ENCODE assay signal across 8 mouse cellular contexts in genomic region chrX:102060891-102061290, GRCm38 (mm10). TPM values are rescaled to one million over a fixed set of nuclear protein-coding genes. Genes with fewer than 3 reads are reported as not detected.
DNase-seq lines count a peak whose midpoint lies in the region; ATAC-seq and TF ChIP-seq lines count a peak whose summit lies in the region.

No protein-coding gene starts in this region.

- 38% methylated on average over 2 of the region's 2 CpGs for WGBS in hindbrain, embryonic 10.5 days

- no peak overlapping the region for H3ac ChIP-seq in myocyte (ENCODE audit: control insufficient read depth, insufficient read length)

- peak overlapping the region; percentile 59 for H3K4me2 ChIP-seq in myocyte (ENCODE audit: low read depth)

- no peaks in the 10 kb centered on the region for H3K27me3 ChIP-seq in myocyte (ENCODE audit: control insufficient read depth, insufficient read depth, insufficient read length)
- H3K27me3 ChIP-seq in hindbrain, embryonic 10.5 days (ENCODE audit: insufficient read depth, poor library complexity, severe bottlenecking) = peaks cover 41% of the 10 kb centered on the region

- no peaks in the 10 kb centered on the region for H3K9me3 ChIP-seq in hindbrain, embryonic 10.5 days

- no peaks in the 10 kb centered on the region for H3K36me3 ChIP-seq in myocyte (ENCODE audit: control insufficient read depth, insufficient read depth)
- no peaks in the 10 kb centered on the region for H3K36me3 ChIP-seq in hindbrain, embryonic 10.5 days

- H3K4me1 ChIP-seq in hindbrain, embryonic 10.5 days (replicated peaks) = peaks cover 19% of the 10 kb centered on the region

- no peak overlapping the region for H3K27ac ChIP-seq in hindbrain, embryonic 10.5 days

- TF ChIP-seq POLR2A in myocyte (IDR thresholded peaks at IDR 0.05; ENCODE audit: insufficient read length, low read depth) = no peak

- peak; percentile 24 to 49 for DNase-seq in adrenal gland, adult (ENCODE audit: inconsistent age in 2 of 2, low spot score in 1 of 2)
- no peak for DNase-seq in adrenal gland, postnatal 25 days
- peak; percentile 42 for DNase-seq in urinary bladder, postnatal 14 days (ENCODE audit: low spot score)
- DNase-seq in urinary bladder, postnatal 10 days (ENCODE audit: low spot score) = no peak
- no peak for DNase-seq in hindbrain, embryonic 10.5 days (ENCODE audit: low spot score)
- DNase-seq in right cerebral cortex, postnatal 25 days = no peak

- H3K4me3 ChIP-seq in myocyte = no peak overlapping the region
- H3K4me3 ChIP-seq in hindbrain, embryonic 10.5 days = no peak overlapping the region

- peak; percentile 93 to 95 for ATAC-seq in hematopoietic stem cell, adult 5-6 weeks (replicated peaks in 1 of 2; ENCODE audit: insufficient read depth in 1 of 2, low FRiP score in 2 of 2, low TSS enrichment in 1 of 2, low read depth in 1 of 2, poor library complexity in 2 of 2, severe bottlenecking in 2 of 2)

- H3K79me2 ChIP-seq in myocyte (ENCODE audit: control insufficient read depth, insufficient read depth) = no peaks in the 10 kb centered on the region

TF ChIP-seq in myocyte, 11 proteins besides CTCF, POLR2A, EP300 and RAD21:
- TF ChIP-seq USF1 (IDR thresholded peaks at IDR 0.05; ENCODE audit: low read depth) (no peak), MYOD1 (IDR thresholded peaks at IDR 0.05; ENCODE audit: control insufficient read depth in 1 of 3, insufficient read length in 2 of 3, low read depth in 2 of 3) (peak in 1 of 3 experiments; percentile 5), POLR2AphosphoS2 (IDR thresholded peaks at IDR 0.05; ENCODE audit: insufficient read length, low read depth) (no peak), REST (IDR thresholded peaks at IDR 0.05; ENCODE audit: insufficient read depth, insufficient read length) (no peak), CEBPB (IDR thresholded peaks at IDR 0.05; ENCODE audit: insufficient read depth, poor library complexity, severe bottlenecking) (no peak), MYOG (IDR thresholded peaks at IDR 0.05; ENCODE audit: control insufficient read depth in 1 of 3, insufficient read depth in 1 of 3, insufficient read length in 2 of 3, low read depth in 2 of 3) (peak in 2 of 3 experiments; percentile 2 to 51), SRF (IDR thresholded peaks at IDR 0.05; ENCODE audit: control insufficient read depth, insufficient read length, low read depth) (no peak), TCF3 (IDR thresholded peaks at IDR 0.05; ENCODE audit: insufficient read length, low read depth) (no peak), E2F4 (IDR thresholded peaks at IDR 0.05; ENCODE audit: insufficient read depth) (no peak), MAX (IDR thresholded peaks at IDR 0.05; ENCODE audit: low read depth) (no peak), TCF12 (IDR thresholded peaks at IDR 0.05; ENCODE audit: insufficient read depth, poor library complexity, severe bottlenecking) (no peak)

RNA-seq across cellular contexts. Expression of gene Rtl5, which starts 10.2 kb away (rescaled TPM):
- total RNA-seq in adrenal gland, postnatal 25 days (2021) = 6.1 and 8.9 TPM in 2 replicates
- total RNA-seq in hematopoietic stem cell, adult 5-6 weeks (2017) = 9.9 and 20.5 TPM in 2 replicates
- polyA plus RNA-seq in myocyte (2012; fragmentation: generic; extraction: Trizol) = 0.16 TPM
- 2.8 and 3.6 TPM in 2 replicates for polyA plus RNA-seq in hindbrain, embryonic 10.5 days (2016; fragmentation: Nextera tagmentation; extraction: Ambion mirVana)

RNA-seq across cellular contexts. Expression of gene Pin4, which starts 58.4 kb away (rescaled TPM):
- total RNA-seq in adrenal gland, postnatal 25 days (2021) = 57.5 and 116 TPM in 2 replicates
- 69.6 and 107 TPM in 2 replicates for total RNA-seq in hematopoietic stem cell, adult 5-6 weeks (2017)
- 59.6 TPM for polyA plus RNA-seq in myocyte (2012; fragmentation: generic; extraction: Trizol)
- polyA plus RNA-seq in hindbrain, embryonic 10.5 days (2016; fragmentation: Nextera tagmentation; extraction: Ambion mirVana) = 85.5 and 89.4 TPM in 2 replicates

Comparison
In these comparisons a context has a peak if more than half of its experiments do, and no peak if none do; other contexts are left out.
1. DNase-seq: peak in adrenal gland, adult (2 of 2) and urinary bladder, postnatal 14 days (single experiment); none in adrenal gland, postnatal 25 days (single experiment), urinary bladder, postnatal 10 days (single experiment), hindbrain, embryonic 10.5 days (single experiment) and right cerebral cortex, postnatal 25 days (single experiment).